Mouse (Mus musculus) G1E (cell line): ENCODE results near the gene Gm6377. TPM values are rescaled to one million over a fixed set of nuclear protein-coding genes. Genes with fewer than 3 reads are reported as not detected.

ENCODE experiments used
- ATAC-seq: 2 replicates; pipeline ENCODE4 v1.8.0; 2016; ENCODE audit warnings: mild to moderate bottlenecking; ENCODE audit not compliant: insufficient number of reproducible peaks, poor library complexity, low FRiP score, severe bottlenecking; ENCODE audit errors: extremely low read depth
- DNase-seq: peaks from one replicate; pipeline ENCODE4 v3.0.0; 2012; ENCODE audit warnings: low spot score
- H3K27me3 ChIP-seq: 2 replicates; pipeline ENCODE4 v1.6.1; 2012; ENCODE audit warnings: mild to moderate bottlenecking, low read length, inconsistent platforms; ENCODE audit not compliant: insufficient read depth
- H3K36me3 ChIP-seq: replicated peaks from 2 replicates; pipeline ENCODE3; 2012; ENCODE audit warnings: mild to moderate bottlenecking, inconsistent platforms
- H3K4me1 ChIP-seq: 2 replicates; pipeline ENCODE4 v1.6.1; 2012; ENCODE audit warnings: low read depth, low read length, inconsistent platforms, mixed read lengths; ENCODE audit not compliant: insufficient read depth
- H3K4me3 ChIP-seq: 2 replicates; pipeline ENCODE4 v1.5.1; 2012; ENCODE audit warnings: low read depth, mild to moderate bottlenecking, inconsistent platforms, low read length, moderate library complexity, mixed read lengths
- H3K9me3 ChIP-seq: replicated peaks from 2 replicates; pipeline ENCODE4 v1.6.1; 2012; ENCODE audit warnings: inconsistent platforms
- CTCF ChIP-seq: IDR thresholded peaks from 2 replicates; pipeline ENCODE4 v1.5.1; 2012; ENCODE audit warnings: low read depth, low read length, inconsistent platforms, mixed read lengths
- GATA1 ChIP-seq: IDR thresholded peaks from 2 replicates; pipeline ENCODE4 v1.6.1; 2012; ENCODE audit warnings: borderline replicate concordance, low read length, inconsistent platforms, mixed read lengths
- GATA2 ChIP-seq: IDR thresholded peaks from 2 replicates; pipeline ENCODE4 v1.6.1; 2012; ENCODE audit warnings: low read depth, low read length, inconsistent platforms, borderline replicate concordance
- POLR2AphosphoS5 ChIP-seq: IDR thresholded peaks from 2 replicates; pipeline ENCODE4 v1.6.1; 2012; ENCODE audit warnings: low read depth, low read length, inconsistent platforms; ENCODE audit not compliant: insufficient replicate concordance
- TAL1 ChIP-seq: conservative IDR thresholded peaks from 2 replicates; pipeline ENCODE4 v1.6.1; 2012; ENCODE audit warnings: low read depth, low read length, inconsistent platforms, mixed read lengths
- polyA plus RNA-seq: library from polyadenylated mRNA; stranded (reverse); fragments of >175 nt; gene quantifications from 2 replicates; pipeline ENCODE4 v1.2.3, GENCODE M21; 2012
- total RNA-seq, 2 experiments: library from RNA; stranded (forward) in 1 of 2; stranded (reverse) in 1 of 2; fragments of 200-1000 nt in 1 of 2; fragments of >200 nt in 1 of 2; fragmentation: Nextera tagmentation in 1 of 2; gene quantifications; 2 replicates each; pipeline ENCODE4 v1.2.3; 2014 to 2017

The Gm6377 gene
- total and polyA plus RNA-seq, 3 experiments: 0.11 TPM; not detected in 2

- no peak for DNase-seq
- no peaks in the 10 kb centered on the region for H3K4me1 ChIP-seq
- H3K27me3 ChIP-seq: no peaks in the 10 kb centered on the region
- TF ChIP-seq GATA1 (no peak), GATA2 (no peak)
- no peaks in the 10 kb centered on the region for H3K36me3 ChIP-seq
- H3K9me3 ChIP-seq: no peaks in the 10 kb centered on the region
- ATAC-seq: no peak
- no peak overlapping the region for H3K4me3 ChIP-seq
Observed at GRCm38 (mm10) chrX:109235383-109236036, 39.0 kb downstream of the Gm6377 start.

GRCm38 (mm10) chrX:109238163-109238562 lies 41.6 kb downstream of the Gm6377 start:
- no peaks in the 10 kb centered on the region for H3K36me3 ChIP-seq
- DNase-seq (no peak), ATAC-seq (no peak)
- H3K9me3 ChIP-seq: no peaks in the 10 kb centered on the region
- H3K4me3 ChIP-seq: no peak overlapping the region
- H3K27me3 ChIP-seq: no peaks in the 10 kb centered on the region
- no peaks in the 10 kb centered on the region for H3K4me1 ChIP-seq
- TF ChIP-seq GATA1 (no peak), TAL1 (no peak), GATA2 (no peak), POLR2AphosphoS5 (no peak), CTCF (no peak)

Other genes with a start within 250 kb of the Gm6377 start
- gene Hmgn5, start 183.4 kb upstream of the Gm6377 start, total RNA-seq (2014; fragmentation: Nextera tagmentation): 79.4 and 86.2 TPM in 2 replicates
- 9.0 and 14.0 TPM in 2 replicates for gene Hmgn5, start 183.4 kb upstream of the Gm6377 start, total RNA-seq (2017)
- gene Hmgn5, start 183.4 kb upstream of the Gm6377 start, polyA plus RNA-seq: 9.6 and 17.6 TPM in 2 replicates
- 139 and 140 TPM in 2 replicates for gene Sh3bgrl, start 101.4 kb upstream of the Gm6377 start, total RNA-seq (2014; fragmentation: Nextera tagmentation)
- gene Sh3bgrl, start 101.4 kb upstream of the Gm6377 start, total RNA-seq (2017): 89.6 and 102 TPM in 2 replicates
- gene Sh3bgrl, start 101.4 kb upstream of the Gm6377 start, polyA plus RNA-seq: 2.7 and 4.3 TPM in 2 replicates